Mouse (Mus musculus) liver, adult 2 months (tissue): ENCODE measurements around the gene Stk24. TPM values are rescaled to one million over a fixed set of nuclear protein-coding genes. Genes with fewer than 3 reads are reported as not detected.

Source experiments
- DNase-seq: peaks from one replicate; pipeline ENCODE4 v3.0.0-alpha.2; 2011; ENCODE audit warnings: low read depth, low spot score; ENCODE audit errors: extremely low read depth
- H3K27ac ChIP-seq: fragments of 200-500 bp; replicated peaks from 2 replicates; pipeline ENCODE4 v1.5.1; 2012; ENCODE audit warnings: low read depth, mild to moderate bottlenecking, control low read depth, inconsistent platforms, low read length; ENCODE audit not compliant: insufficient read depth
- H3K27me3 ChIP-seq: fragments of 200-500 bp; 2 replicates; pipeline ENCODE4 v1.6.1; 2012; ENCODE audit warnings: mild to moderate bottlenecking, moderate library complexity, low read length, inconsistent platforms; ENCODE audit not compliant: control insufficient read depth, insufficient read depth
- H3K36me3 ChIP-seq: fragments of 200-500 bp; 2 replicates; pipeline ENCODE4 v1.6.1; 2012; ENCODE audit warnings: low read length, inconsistent platforms; ENCODE audit not compliant: control insufficient read depth, insufficient read depth
- H3K4me1 ChIP-seq: fragments of 200-500 bp; 2 replicates; pipeline ENCODE4 v1.6.1; 2011; ENCODE audit warnings: low read length; ENCODE audit not compliant: control insufficient read depth, insufficient read depth
- H3K4me3 ChIP-seq: fragments of 200-500 bp; 2 replicates; pipeline ENCODE4 v1.5.1; 2011; ENCODE audit warnings: low read depth, mild to moderate bottlenecking, control low read depth, low read length, moderate library complexity; ENCODE audit not compliant: insufficient read depth
- H3K79me2 ChIP-seq: fragments of 200-500 bp; 2 replicates; pipeline ENCODE4 v1.6.1; 2012; ENCODE audit warnings: inconsistent platforms, mild to moderate bottlenecking, low read length, moderate library complexity; ENCODE audit not compliant: control insufficient read depth, insufficient read depth
- H3K9ac ChIP-seq: fragments of 200-500 bp; 2 replicates; pipeline ENCODE4 v1.6.1; 2012; ENCODE audit warnings: low read depth, mild to moderate bottlenecking, control low read depth, inconsistent platforms, low read length
- CTCF ChIP-seq: fragments of 200-500 bp; IDR thresholded peaks from 2 replicates; pipeline ENCODE4 v1.5.1; 2011; ENCODE audit warnings: low read depth, low read length, control low read depth
- POLR2A ChIP-seq: fragments of 200-500 bp; IDR thresholded peaks from 2 replicates; pipeline ENCODE4 v1.6.1; 2011; ENCODE audit warnings: low read length, control low read depth; ENCODE audit not compliant: insufficient read depth; ENCODE audit errors: extremely low read depth
- WGBS: fragments of 180-500 bp; shearing (Covaris S2); methylation state at CpG from one replicate; pipeline ENCODE4 v1.1.7; 2018; 5-methylcytosine and 5-hydroxymethylcytosine counted together
- polyA plus RNA-seq: library from polyadenylated mRNA; depleted of rRNA; stranded (reverse); fragments of >200 nt; gene quantifications from 2 replicates; pipeline ENCODE4 v1.2.3, GENCODE M21; 2012
- total RNA-seq: library from RNA; depleted of rRNA; stranded (reverse); fragments of >200 nt; gene quantifications from 2 replicates; pipeline ENCODE4 v1.2.3, GENCODE M21; 2014

The Stk24 gene
- total and polyA plus RNA-seq, 2 experiments = 9.3 to 10.1 TPM

- Histone ChIP-seq H3K4me3 (no peak overlapping the region), H3K79me2 (peaks cover 80% of the 10 kb centered on the region)
These were observed 18.3 kb downstream of the Stk24 start for GRCm38 (mm10) chr14:121361319-121362114.

GRCm38 (mm10) chr14:121359850-121360249 is 20.0 kb downstream of the Stk24 start:
- Histone ChIP-seq H3K79me2 (peaks cover 76% of the 10 kb centered on the region), H3K4me1 (peaks cover 2% of the 10 kb centered on the region), H3K27ac (no peak overlapping the region), H3K27me3 (no peaks in the 10 kb centered on the region), H3K36me3 (no peaks in the 10 kb centered on the region), H3K4me3 (no peak overlapping the region), H3K9ac (no peak overlapping the region)
- TF ChIP-seq POLR2A (no peak), CTCF (no peak)
- no peak for DNase-seq
- WGBS = 87% methylated on average over 8 of the region's 8 CpGs

More at GRCm38 (mm10) chr14:121361319-121362114, 18.3 kb downstream of the Stk24 start:
- 59% methylated on average over 17 of the region's 17 CpGs for WGBS
- TF ChIP-seq POLR2A (no peak), CTCF (peak; percentile 19; the same call in 1 of the 2 replicates)
- no peak overlapping the region for H3K9ac ChIP-seq
- peak; percentile 46 for DNase-seq
- H3K36me3 ChIP-seq = no peaks in the 10 kb centered on the region
- H3K27ac ChIP-seq = no peak overlapping the region
- peaks cover 6% of the 10 kb centered on the region for H3K4me1 ChIP-seq
- H3K27me3 ChIP-seq = no peaks in the 10 kb centered on the region

DNA sequence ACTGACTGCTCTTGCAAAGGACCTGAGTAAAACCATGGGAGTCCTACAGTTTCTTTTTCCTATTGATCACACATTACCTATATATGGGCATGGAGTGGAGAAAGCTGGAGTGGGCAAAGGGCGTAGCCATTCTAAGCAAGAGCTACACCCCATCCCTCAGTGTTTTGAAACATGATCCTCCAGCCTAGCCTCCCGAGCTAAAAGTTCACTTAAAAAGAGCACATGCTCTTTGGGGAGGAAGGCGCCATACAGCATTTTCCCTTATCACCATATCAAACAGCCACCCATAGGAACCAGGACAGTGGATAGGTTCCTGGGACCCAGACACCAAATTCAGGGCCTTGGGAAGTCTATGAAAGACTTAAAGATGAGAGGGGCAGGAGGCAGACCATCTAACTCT is 20.8 kb downstream of the Stk24 start:
- Histone ChIP-seq H3K27me3 (no peaks in the 10 kb centered on the region), H3K79me2 (peaks cover 72% of the 10 kb centered on the region), H3K4me1 (peaks cover 2% of the 10 kb centered on the region), H3K9ac (no peak overlapping the region), H3K27ac (no peak overlapping the region), H3K36me3 (no peaks in the 10 kb centered on the region), H3K4me3 (no peak overlapping the region)
- WGBS = 57% methylated on average over 3 of the region's 3 CpGs
- TF ChIP-seq CTCF = no peak
- no peak for TF ChIP-seq POLR2A
- DNase-seq = no peak

GRCm38 (mm10) chr14:121358327-121358726 is 21.5 kb downstream of the Stk24 start:
- no peaks in the 10 kb centered on the region for H3K36me3 ChIP-seq
- peaks cover 75% of the 10 kb centered on the region for H3K79me2 ChIP-seq
- 55% methylated on average over 1 of the region's 1 CpGs for WGBS
- no peak overlapping the region for H3K9ac ChIP-seq
- H3K4me1 ChIP-seq = peaks cover 6% of the 10 kb centered on the region
- DNase-seq = peak; percentile 19
- H3K27me3 ChIP-seq = no peaks in the 10 kb centered on the region
- no peak for TF ChIP-seq POLR2A
- TF ChIP-seq CTCF = no peak
- no peak overlapping the region for H3K27ac ChIP-seq
- H3K4me3 ChIP-seq = no peak overlapping the region

DNA sequence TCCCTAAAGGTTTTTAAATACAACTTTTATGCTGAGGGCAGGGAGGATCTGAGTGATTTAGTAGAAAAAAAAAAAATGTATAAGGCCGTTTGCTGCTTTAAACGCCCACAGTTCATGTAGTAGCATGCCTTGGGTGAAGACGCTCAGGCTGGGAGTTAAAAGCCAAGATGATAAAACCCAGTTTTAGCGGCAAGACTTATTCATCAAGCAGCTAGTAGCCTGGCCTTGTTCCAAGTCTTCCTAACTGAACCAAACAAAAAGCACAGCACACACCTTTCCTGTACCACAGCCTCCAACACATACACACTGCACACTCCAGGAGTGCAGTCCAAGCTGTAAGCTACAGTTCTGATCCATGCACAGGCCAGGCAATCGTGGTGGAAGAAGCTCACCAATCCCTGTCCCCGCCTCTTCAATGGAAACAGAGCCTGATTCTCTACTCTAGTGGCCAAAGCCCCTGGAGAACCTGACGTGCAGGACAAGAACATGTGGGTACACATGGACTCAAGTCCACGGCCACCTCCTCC is 23.4 kb downstream of the Stk24 start:
- no peaks in the 10 kb centered on the region for H3K36me3 ChIP-seq
- peaks cover 15% of the 10 kb centered on the region for H3K4me1 ChIP-seq
- no peak overlapping the region for H3K9ac ChIP-seq
- H3K27ac ChIP-seq = no peak overlapping the region
- no peak overlapping the region for H3K4me3 ChIP-seq
- peak; percentile 35 for DNase-seq
- TF ChIP-seq POLR2A (no peak), CTCF (no peak)
- H3K79me2 ChIP-seq = peaks cover 81% of the 10 kb centered on the region
- H3K27me3 ChIP-seq = no peaks in the 10 kb centered on the region
- WGBS = 55% methylated on average over 8 of the region's 8 CpGs

DNA sequence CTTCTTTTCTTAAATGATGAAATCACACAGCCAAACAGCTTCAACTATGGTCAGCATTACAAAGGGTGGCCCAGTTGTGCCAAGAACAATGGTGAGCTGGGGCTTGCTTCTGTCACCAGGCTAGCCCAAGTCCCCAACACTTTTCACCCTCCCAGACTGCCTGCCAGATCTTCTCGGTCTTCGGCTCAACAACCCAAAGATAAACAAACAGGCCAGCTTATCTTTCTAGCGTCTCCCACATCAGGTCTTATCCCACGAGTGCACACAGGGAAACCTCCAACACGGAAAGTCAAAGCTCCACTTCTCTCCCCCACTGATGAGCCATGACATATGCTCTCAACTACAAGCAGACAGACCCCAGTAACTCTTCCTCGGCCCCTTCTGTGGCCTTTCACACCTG is 24.1 kb downstream of the Stk24 start:
- Histone ChIP-seq H3K4me1 (peaks cover 15% of the 10 kb centered on the region), H3K36me3 (no peaks in the 10 kb centered on the region), H3K4me3 (no peak overlapping the region), H3K79me2 (peaks cover 76% of the 10 kb centered on the region), H3K27me3 (no peaks in the 10 kb centered on the region), H3K9ac (no peak overlapping the region), H3K27ac (no peak overlapping the region)
- DNase-seq = peak; percentile 16
- TF ChIP-seq POLR2A (no peak), CTCF (no peak)
- 17% methylated on average over 6 of the region's 6 CpGs for WGBS
